Mouse (Mus musculus): ENCODE measurements around the gene Atp13a2.

DNA sequence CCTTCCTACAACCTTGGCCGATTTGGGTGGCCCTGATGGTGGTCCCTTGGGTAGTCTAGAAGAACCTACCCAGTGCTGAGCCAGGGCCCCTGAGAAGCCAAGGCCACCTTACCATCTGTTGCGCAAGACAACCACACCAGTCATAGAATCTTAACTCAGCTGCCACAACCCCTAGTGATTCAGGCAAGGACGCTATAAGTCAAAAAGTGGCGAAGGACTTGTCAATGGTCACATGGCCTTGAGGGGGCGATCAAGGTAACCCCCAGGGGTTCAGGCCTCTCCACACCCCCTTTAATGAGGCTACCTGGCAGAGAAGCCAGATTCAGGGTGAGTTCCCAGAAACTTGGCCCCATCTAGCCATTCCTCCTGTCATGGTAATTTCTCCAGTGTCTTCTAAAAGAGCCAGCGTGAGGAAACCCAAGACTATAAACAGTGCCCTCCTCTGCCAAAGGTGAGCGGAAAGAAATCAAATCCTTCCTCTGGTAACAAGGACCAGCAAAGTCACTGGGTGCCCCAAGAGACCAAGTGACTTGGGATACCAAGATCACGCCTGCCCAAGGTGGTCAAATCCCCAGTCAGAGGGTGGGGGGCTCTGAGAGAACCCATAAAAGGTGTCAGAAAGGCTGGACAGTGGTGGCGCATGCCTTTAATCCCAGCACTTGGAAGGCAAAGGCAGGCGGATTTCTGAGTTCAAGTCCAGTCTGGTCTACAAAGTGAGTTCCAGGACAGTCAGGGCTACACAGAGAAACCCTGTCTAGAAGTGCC, 26.8 kb upstream of the Atp13a2 start:
- TF ChIP-seq TAL1 (IDR thresholded peaks at IDR 0.05; ENCODE audit: low read length) (no peak), GATA1 (IDR thresholded peaks at IDR 0.05; ENCODE audit: low read length) (no peak)
